Mouse (Mus musculus): ENCODE results near the gene Klf16.

GRCm38 (mm10) chr10:80604001-80604509 lies 26.9 kb upstream of the Klf16 start:
- no peak for TF ChIP-seq POLR2A (IDR thresholded peaks at IDR 0.05; ENCODE audit: insufficient read depth, low read depth, low read length)
- no peak for TF ChIP-seq EP300 (IDR thresholded peaks at IDR 0.05; ENCODE audit: insufficient read depth, low read depth, low read length)

Measured in heart, adult 2 months (tissue).